Mouse (Mus musculus) megakaryocyte, embryonic 14.5 days (primary cell): ENCODE data around the gene Nemf.

ENCODE experiments used
- FLI1 ChIP-seq: IDR thresholded peaks from 2 replicates; pipeline ENCODE4 v1.6.1; 2012; ENCODE audit warnings: low read length, inconsistent platforms, mixed read lengths
- GATA1 ChIP-seq: IDR thresholded peaks from 3 replicates; pipeline ENCODE4 v1.6.1; 2012; ENCODE audit warnings: mixed read lengths, low read length, inconsistent platforms, borderline replicate concordance

DNA sequence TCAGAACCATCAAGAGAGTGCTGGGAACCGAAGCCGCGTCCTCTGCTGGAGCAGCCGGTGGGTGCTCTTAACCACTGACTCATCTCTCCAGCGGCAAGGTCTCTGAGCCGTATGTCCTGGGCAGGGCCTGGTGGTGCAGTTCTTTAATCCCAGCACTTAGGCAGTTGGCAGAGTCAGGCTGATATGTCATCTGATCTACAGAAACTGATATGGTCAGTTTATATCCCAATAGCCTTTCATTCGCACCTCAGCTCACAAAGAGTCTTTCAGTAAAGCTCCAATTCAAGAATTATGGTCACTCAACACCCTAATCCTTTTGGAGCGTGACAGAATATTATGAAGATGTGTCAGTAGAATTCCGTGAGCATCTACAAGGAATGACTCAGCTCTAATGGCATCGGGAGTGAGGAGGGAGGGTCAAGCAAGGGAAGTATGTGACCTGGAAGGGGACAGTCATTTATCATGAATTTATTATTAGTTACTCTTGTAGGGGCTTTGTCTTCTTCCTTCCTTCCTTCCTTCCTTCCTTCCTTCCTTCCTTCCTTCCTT lies 31.4 kb upstream of the Nemf start:
- TF ChIP-seq FLI1, result no peak
- TF ChIP-seq GATA1, result no peak
